Comparison of ENCODE assay signal across 8 mouse cellular contexts in the genomic region with DNA sequence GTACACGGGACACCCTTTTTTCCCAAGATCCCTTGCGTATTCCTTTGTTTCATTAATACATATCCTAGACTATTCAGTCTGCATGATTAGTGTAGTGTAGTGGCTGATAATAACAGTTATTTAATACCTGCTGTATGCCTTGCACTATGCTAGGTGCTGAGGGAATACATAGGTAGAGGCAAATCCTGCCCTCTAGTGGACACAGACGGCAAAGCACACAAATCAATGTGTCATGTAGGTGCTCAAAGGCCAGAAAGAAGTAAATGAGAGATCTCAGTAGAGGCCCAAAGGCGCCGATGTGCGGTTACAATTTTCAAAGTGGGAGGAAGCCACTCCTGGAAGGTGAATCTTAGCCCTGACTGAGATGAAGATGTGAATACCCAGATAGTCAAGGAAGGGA. TPM values are rescaled to one million over a fixed set of nuclear protein-coding genes. Genes with fewer than 3 reads are reported as not detected.
DNase-seq lines count a peak whose midpoint lies in the region; ATAC-seq and TF ChIP-seq lines count a peak whose summit lies in the region.

No protein-coding gene starts in this region.

- peak; percentile 65 for DNase-seq in forebrain, embryonic 11.5 days (ENCODE audit: low spot score)
- DNase-seq in 3T3-L1 (ENCODE audit: low read depth, low spot score), result peak; percentile 74
- peak; percentile 51 for DNase-seq in adipocyte (ENCODE audit: low spot score)
- peak; percentile 51 for DNase-seq in embryonic facial prominence, embryonic 10.5 days (ENCODE audit: low spot score)
- DNase-seq in kidney, postnatal 25 days, result peak; percentile 65 to 77
- peak; percentile 52 for DNase-seq in thymus, adult 2 months

- H3K9me3 ChIP-seq in forebrain, embryonic 11.5 days (ENCODE audit: control insufficient read depth, low read length), result no peaks in the 10 kb centered on the region
- no peaks in the 10 kb centered on the region for H3K9me3 ChIP-seq in forebrain, embryonic 16.5 days (ENCODE audit: control insufficient read depth, low read length)
- no peaks in the 10 kb centered on the region for H3K9me3 ChIP-seq in embryonic facial prominence, embryonic 10.5 days

- no peak overlapping the region for H3K27ac ChIP-seq in forebrain, embryonic 11.5 days (ENCODE audit: low read depth, low read length)
- no peak overlapping the region for H3K27ac ChIP-seq in forebrain, embryonic 16.5 days (ENCODE audit: low read length)
- H3K27ac ChIP-seq in embryonic facial prominence, embryonic 10.5 days (replicated peaks), result no peak overlapping the region
- no peak overlapping the region for H3K27ac ChIP-seq in thymus, adult 2 months (ENCODE audit: control insufficient read depth, insufficient read depth, low read length)

- ATAC-seq in forebrain, embryonic 11.5 days (replicated peaks; ENCODE audit: low FRiP score), result no peak; the same call in 1 of the 2 replicates
- ATAC-seq in forebrain, embryonic 16.5 days, result no peak
- ATAC-seq in megakaryocyte progenitor cell, adult 5-6 weeks (replicated peaks; ENCODE audit: poor library complexity), result peak; percentile 81

- no peak overlapping the region for H3K4me3 ChIP-seq in forebrain, embryonic 11.5 days (ENCODE audit: low read depth, low read length)
- no peak overlapping the region for H3K4me3 ChIP-seq in forebrain, embryonic 16.5 days (replicated peaks; ENCODE audit: low read length)
- no peak overlapping the region for H3K4me3 ChIP-seq in embryonic facial prominence, embryonic 10.5 days
- H3K4me3 ChIP-seq in thymus, adult 2 months (ENCODE audit: control insufficient read depth, insufficient read depth, low read length), result no peak overlapping the region

- WGBS in forebrain, embryonic 11.5 days, result 62% methylated on average over 6 of the region's 6 CpGs
- 65% methylated on average over 6 of the region's 6 CpGs for WGBS in forebrain, embryonic 16.5 days
- WGBS in embryonic facial prominence, embryonic 10.5 days, result 63% methylated on average over 6 of the region's 6 CpGs
- WGBS in thymus, adult 2 months, result 57% methylated on average over 6 of the region's 6 CpGs

- no peaks in the 10 kb centered on the region for H3K27me3 ChIP-seq in forebrain, embryonic 11.5 days (ENCODE audit: control insufficient read depth, insufficient read depth, low read length)
- no peaks in the 10 kb centered on the region for H3K27me3 ChIP-seq in forebrain, embryonic 16.5 days (replicated peaks; ENCODE audit: control insufficient read depth, insufficient read depth, low read length)
- H3K27me3 ChIP-seq in embryonic facial prominence, embryonic 10.5 days (replicated peaks; ENCODE audit: low read depth, poor library complexity, severe bottlenecking), result 0 out of 2 replicates have a peak, but pooled peaks cover 11% of the 10 kb centered on the region
- H3K27me3 ChIP-seq in thymus, adult 2 months (ENCODE audit: control insufficient read depth, insufficient read depth, low read length), result no peaks in the 10 kb centered on the region; the same call in 1 of the 2 replicates

- no peak overlapping the region for H3K4me2 ChIP-seq in forebrain, embryonic 11.5 days (ENCODE audit: low read depth, low read length, severe bottlenecking)
- no peak overlapping the region for H3K4me2 ChIP-seq in forebrain, embryonic 16.5 days (ENCODE audit: low read length)

- no peak overlapping the region for H3K9ac ChIP-seq in forebrain, embryonic 11.5 days (ENCODE audit: low read length)
- H3K9ac ChIP-seq in forebrain, embryonic 16.5 days (replicated peaks; ENCODE audit: low read depth, low read length), result no peak overlapping the region

- no peaks in the 10 kb centered on the region for H3K36me3 ChIP-seq in forebrain, embryonic 11.5 days (ENCODE audit: control insufficient read depth, insufficient read depth, low read length)
- no peaks in the 10 kb centered on the region for H3K36me3 ChIP-seq in forebrain, embryonic 16.5 days (ENCODE audit: control insufficient read depth, insufficient read depth)
- H3K36me3 ChIP-seq in embryonic facial prominence, embryonic 10.5 days (replicated peaks), result no peaks in the 10 kb centered on the region
- no peaks in the 10 kb centered on the region for H3K36me3 ChIP-seq in thymus, adult 2 months (ENCODE audit: control insufficient read depth, insufficient read depth, low read length)

- H3K4me1 ChIP-seq in forebrain, embryonic 11.5 days (replicated peaks; ENCODE audit: control insufficient read depth, insufficient read depth, low read length), result no peaks in the 10 kb centered on the region
- H3K4me1 ChIP-seq in forebrain, embryonic 16.5 days (replicated peaks; ENCODE audit: control insufficient read depth, insufficient read depth, low read length), result no peaks in the 10 kb centered on the region
- H3K4me1 ChIP-seq in embryonic facial prominence, embryonic 10.5 days, result peaks cover 14% of the 10 kb centered on the region
- H3K4me1 ChIP-seq in thymus, adult 2 months (replicated peaks; ENCODE audit: control insufficient read depth, insufficient read depth, low read length), result no peaks in the 10 kb centered on the region

- no peak for TF ChIP-seq CTCF in thymus, adult 2 months (IDR thresholded peaks at IDR 0.05; ENCODE audit: borderline replicate concordance, control insufficient read depth, extremely low read depth, insufficient read depth, low read length, poor library complexity)

- no peak for TF ChIP-seq POLR2A in thymus, adult 2 months (IDR thresholded peaks at IDR 0.05; ENCODE audit: control insufficient read depth, extremely low read depth, insufficient read depth, low read length, poor library complexity)

RNA-seq across cellular contexts. Expression of gene Elf5, which starts 34.3 kb away (rescaled TPM):
- polyA plus RNA-seq in forebrain, embryonic 11.5 days (2014; fragmentation: Nextera tagmentation; extraction: Ambion mirVana), result 0.11 and 0.12 TPM in 2 replicates
- 0.16 TPM in 1 of 2 replicates, not detected in the other for polyA plus RNA-seq in forebrain, embryonic 16.5 days (2015; fragmentation: Nextera tagmentation; extraction: Ambion mirVana)
- 0.08 and 0.24 TPM in 2 replicates for polyA plus RNA-seq in embryonic facial prominence, embryonic 10.5 days (2016; fragmentation: Nextera tagmentation; extraction: Ambion mirVana)
- total RNA-seq in megakaryocyte progenitor cell, adult 5-6 weeks (2015), result not detected in 2 replicates
- 1.1 TPM in 1 of 2 replicates, not detected in the other for total RNA-seq in megakaryocyte progenitor cell, adult 5-6 weeks (2017)
- 0.38 and 0.54 TPM in 2 replicates for polyA plus RNA-seq in thymus, adult 2 months (2012; rRNA removed)

RNA-seq across cellular contexts. Expression of gene Cat, which starts 39.2 kb away (rescaled TPM):
- 137 and 139 TPM in 2 replicates for polyA plus RNA-seq in forebrain, embryonic 11.5 days (2014; fragmentation: Nextera tagmentation; extraction: Ambion mirVana)
- polyA plus RNA-seq in forebrain, embryonic 16.5 days (2015; fragmentation: Nextera tagmentation; extraction: Ambion mirVana), result 70.9 and 79.3 TPM in 2 replicates
- polyA plus RNA-seq in embryonic facial prominence, embryonic 10.5 days (2016; fragmentation: Nextera tagmentation; extraction: Ambion mirVana), result 84.9 and 85.6 TPM in 2 replicates
- 117 and 125 TPM in 2 replicates for total RNA-seq in megakaryocyte progenitor cell, adult 5-6 weeks (2015)
- total RNA-seq in megakaryocyte progenitor cell, adult 5-6 weeks (2017), result 36.0 and 36.6 TPM in 2 replicates
- polyA plus RNA-seq in thymus, adult 2 months (2012; rRNA removed), result 67.9 and 77.6 TPM in 2 replicates
